Mouse (Mus musculus) MEL (cell line): Measurements from ENCODE around the gene Ipo7. TPM values are rescaled to one million over a fixed set of nuclear protein-coding genes. Genes with fewer than 3 reads are reported as not detected.
A peak's percentile ranks its signal among the peaks of the same experiment; 100 is the strongest.

Source experiments
- DNase-seq: peaks from one replicate; pipeline ENCODE4 v3.0.0; 2011; ENCODE audit warnings: low read depth, low spot score
- H3K27ac ChIP-seq: 2 replicates; pipeline ENCODE4 v1.5.1; 2012; ENCODE audit warnings: low read depth, mild to moderate bottlenecking, control low read depth, low read length, moderate library complexity; ENCODE audit not compliant: control insufficient read depth
- H3K27me3 ChIP-seq, 2 experiments: fragments of 150-350 bp in 1 of 2; sonication (generic) in 1 of 2; 2 replicates each; pipeline ENCODE4 v1.6.1; 2012; ENCODE audit warnings: low read length in 2 of 2, mild to moderate bottlenecking in 2 of 2, improper control_type of control experiment in 1 of 2, moderate library complexity in 1 of 2; ENCODE audit not compliant: insufficient read depth in 2 of 2, control insufficient read depth in 1 of 2
- H3K36me3 ChIP-seq, 2 experiments: 2 replicates each; pipeline ENCODE4 v1.6.1; 2012 to 2014; ENCODE audit warnings: low read length in 2 of 2, improper control_type of control experiment in 1 of 2, inconsistent platforms in 1 of 2, mild to moderate bottlenecking in 1 of 2; ENCODE audit not compliant: insufficient read depth in 2 of 2, control insufficient read depth in 1 of 2
- H3K4me1 ChIP-seq, 2 experiments: fragments of 150-350 bp in 1 of 2; sonication (generic) in 1 of 2; 2 replicates each; pipeline ENCODE4 v1.6.1; 2012; ENCODE audit warnings: low read length in 2 of 2, improper control_type of control experiment in 1 of 2, mild to moderate bottlenecking in 1 of 2; ENCODE audit not compliant: insufficient read depth in 2 of 2, control insufficient read depth in 1 of 2
- H3K4me3 ChIP-seq, 2 experiments: fragments of 150-350 bp in 1 of 2; sonication (generic) in 1 of 2; 2 replicates each; pipeline ENCODE4 v1.5.1; 2012; ENCODE audit warnings: low read depth in 2 of 2, low read length in 2 of 2, mild to moderate bottlenecking in 2 of 2, moderate library complexity in 2 of 2, control low read depth in 1 of 2, improper control_type of control experiment in 1 of 2; ENCODE audit not compliant: control insufficient read depth in 1 of 2, insufficient read depth in 1 of 2
- H3K79me2 ChIP-seq: 2 replicates; pipeline ENCODE4 v1.6.1; 2012; ENCODE audit warnings: mild to moderate bottlenecking, low read length, moderate library complexity; ENCODE audit not compliant: control insufficient read depth, poor library complexity, insufficient read depth
- H3K9ac ChIP-seq: 2 replicates; pipeline ENCODE4 v1.6.1; 2012; ENCODE audit warnings: low read depth, mild to moderate bottlenecking, control low read depth, low read length, moderate library complexity; ENCODE audit not compliant: control insufficient read depth, poor library complexity, severe bottlenecking
- H3K9me3 ChIP-seq: fragments of 150-350 bp; sonication (generic); replicated peaks from 2 replicates; pipeline ENCODE4 v1.6.1; 2012; ENCODE audit warnings: mild to moderate bottlenecking, low read length, improper control_type of control experiment, moderate library complexity; ENCODE audit not compliant: insufficient read depth
- CHD2 ChIP-seq: IDR thresholded peaks from 2 replicates; pipeline ENCODE4 v1.6.1; 2011; ENCODE audit warnings: low read length, improper control_type of control experiment
- CTCF ChIP-seq, 3 experiments: IDR thresholded peaks in 2 of 3; conservative IDR thresholded peaks in 1 of 3; 2 replicates each; pipeline ENCODE4 v1.5.1; 2011 to 2012; ENCODE audit warnings: low read length in 3 of 3, low read depth in 2 of 3, mild to moderate bottlenecking in 2 of 3, improper control_type of control experiment in 1 of 3, inconsistent platforms in 1 of 3, mixed read lengths in 1 of 3, moderate library complexity in 1 of 3; ENCODE audit not compliant: control insufficient read depth in 1 of 3, insufficient read depth in 1 of 3, poor library complexity in 1 of 3, severe bottlenecking in 1 of 3
- E2F4 ChIP-seq: IDR thresholded peaks from 2 replicates; pipeline ENCODE4 v1.6.1; 2011; ENCODE audit warnings: low read depth, low read length, improper control_type of control experiment, borderline replicate concordance
- ETS1 ChIP-seq: IDR thresholded peaks from 2 replicates; pipeline ENCODE4 v1.6.1; 2012; ENCODE audit warnings: low read depth, mild to moderate bottlenecking, inconsistent platforms, low read length, improper control_type of control experiment, moderate library complexity
- GABPA ChIP-seq: IDR thresholded peaks from 2 replicates; pipeline ENCODE4 v1.6.1; 2012; ENCODE audit warnings: low read depth, mild to moderate bottlenecking, inconsistent platforms, low read length, improper control_type of control experiment, moderate library complexity
- HCFC1 ChIP-seq: IDR thresholded peaks from 2 replicates; pipeline ENCODE4 v1.6.1; 2012; ENCODE audit warnings: low read depth, mild to moderate bottlenecking, inconsistent platforms, low read length, improper control_type of control experiment, moderate library complexity
- MAFK ChIP-seq: IDR thresholded peaks from 2 replicates; pipeline ENCODE4 v1.6.1; 2011; ENCODE audit warnings: low read depth, mild to moderate bottlenecking, low read length, improper control_type of control experiment, borderline replicate concordance
- MAX ChIP-seq: IDR thresholded peaks from 2 replicates; pipeline ENCODE4 v1.6.1; 2011; ENCODE audit warnings: low read length, improper control_type of control experiment
- MEF2A ChIP-seq: IDR thresholded peaks from 2 replicates; pipeline ENCODE4 v1.6.1; 2014; ENCODE audit warnings: low read depth, mild to moderate bottlenecking, inconsistent platforms, low read length, improper control_type of control experiment; ENCODE audit not compliant: poor library complexity, insufficient replicate concordance, severe bottlenecking; ENCODE audit errors: extremely low read depth
- MXI1 ChIP-seq: IDR thresholded peaks from 2 replicates; pipeline ENCODE4 v1.6.1; 2011; ENCODE audit warnings: mild to moderate bottlenecking, low read depth, low read length, improper control_type of control experiment
- MYB ChIP-seq: IDR thresholded peaks from 2 replicates; pipeline ENCODE4 v1.6.1; 2011; ENCODE audit warnings: mild to moderate bottlenecking, low read depth, low read length, improper control_type of control experiment
- MYC ChIP-seq: IDR thresholded peaks from 2 replicates; pipeline ENCODE4 v1.6.1; 2011; ENCODE audit warnings: low read depth, mild to moderate bottlenecking, low read length, improper control_type of control experiment, moderate library complexity
- POLR2A ChIP-seq, 2 experiments: IDR thresholded peaks; 2 replicates each; pipeline ENCODE4 v1.6.1; 2011 to 2012; ENCODE audit warnings: low read length in 2 of 2, mild to moderate bottlenecking in 2 of 2, control low read depth in 1 of 2, improper control_type of control experiment in 1 of 2, low read depth in 1 of 2, moderate library complexity in 1 of 2; ENCODE audit not compliant: control insufficient read depth in 1 of 2, insufficient read depth in 1 of 2, poor library complexity in 1 of 2
- RAD21 ChIP-seq: IDR thresholded peaks from 2 replicates; pipeline ENCODE4 v1.6.1; 2011; ENCODE audit warnings: mild to moderate bottlenecking, low read depth, low read length, improper control_type of control experiment
- TAL1 ChIP-seq: IDR thresholded peaks from 2 replicates; pipeline ENCODE4 v1.6.1; 2012; ENCODE audit warnings: mild to moderate bottlenecking, inconsistent platforms, low read length, moderate library complexity, mixed read lengths
- TBP ChIP-seq: IDR thresholded peaks from 2 replicates; pipeline ENCODE4 v1.8.0; 2011; ENCODE audit warnings: low read depth, low read length, improper control_type of control experiment
- USF1 ChIP-seq: IDR thresholded peaks from 2 replicates; pipeline ENCODE4 v1.6.1; 2014; ENCODE audit warnings: low read depth, mild to moderate bottlenecking, inconsistent platforms, low read length, improper control_type of control experiment, moderate library complexity
- USF2 ChIP-seq, 2 experiments: IDR thresholded peaks; 2 replicates each; pipeline ENCODE4 v1.6.1; 2011 to 2012; ENCODE audit warnings: improper control_type of control experiment in 2 of 2, low read length in 2 of 2, borderline replicate concordance in 1 of 2, inconsistent platforms in 1 of 2, low read depth in 1 of 2, mild to moderate bottlenecking in 1 of 2; ENCODE audit not compliant: insufficient read depth in 1 of 2
- ZKSCAN1 ChIP-seq: IDR thresholded peaks from 2 replicates; pipeline ENCODE4 v1.6.1; 2012; ENCODE audit warnings: low read depth, mild to moderate bottlenecking, inconsistent platforms, low read length, improper control_type of control experiment, moderate library complexity
- ZMIZ1 ChIP-seq: IDR thresholded peaks from 2 replicates; pipeline ENCODE4 v1.6.1; 2012; ENCODE audit warnings: low read depth, mild to moderate bottlenecking, inconsistent platforms, low read length, improper control_type of control experiment, moderate library complexity
- ZNF384 ChIP-seq: IDR thresholded peaks from 2 replicates; pipeline ENCODE4 v1.6.1; 2012; ENCODE audit warnings: low read depth, mild to moderate bottlenecking, inconsistent platforms, low read length, improper control_type of control experiment
- polyA plus RNA-seq, 2 experiments: library from polyadenylated mRNA; stranded (reverse) in 1 of 2; unstranded in 1 of 2; fragments of >175 nt in 1 of 2; fragments of >200 nt in 1 of 2; gene quantifications; 2 replicates each; pipeline versions ENCODE4 v1.2.1 to v1.2.4; 2012; ENCODE audit warnings: low replicate concordance in 2 of 2, low read depth in 1 of 2; ENCODE audit not compliant: insufficient read length in 2 of 2, insufficient read depth in 1 of 2, missing spikeins in 1 of 2
- total RNA-seq: library from RNA; depleted of rRNA; stranded (reverse); fragments of 300-350 nt; gene quantifications from 2 replicates; pipeline ENCODE4 v1.2.3, GENCODE M21; 2012

Ipo7 gene
- total and polyA plus RNA-seq, 3 experiments, result 111 to 172 (median 145) TPM

GRCm38 (mm10) chr7:109998388-109998787, 19.7 kb upstream of the Ipo7 start:
- Histone ChIP-seq H3K9me3 (no peaks in the 10 kb centered on the region), H3K27ac (no peak overlapping the region), H3K9ac (no peak overlapping the region), H3K4me1 (peaks cover under 1 to 6% of the 10 kb centered on the region in 2 experiments; a peak in 3 of 4 replicates), H3K4me3 (no peak overlapping the region), H3K36me3 (peaks cover 0 to 1% of the 10 kb centered on the region in 2 experiments; a peak in 1 of 4 replicates), H3K79me2 (no peaks in the 10 kb centered on the region), H3K27me3 (no peaks in the 10 kb centered on the region; a peak in 1 of 4 replicates)
- DNase-seq, result no peak
- TF ChIP-seq POLR2A (IDR thresholded peaks at IDR 0.05; ENCODE audit: control insufficient read depth in 1 of 2, insufficient read depth in 1 of 2, low read depth in 1 of 2, low read length in 2 of 2, poor library complexity in 1 of 2) (no peak), USF2 (IDR thresholded peaks at IDR 0.05; ENCODE audit: borderline replicate concordance in 1 of 2, insufficient read depth in 1 of 2, low read depth in 1 of 2, low read length in 2 of 2) (no peak), USF1 (no peak), MAX (no peak), MYB (no peak), TBP (no peak), MXI1 (no peak), ZKSCAN1 (no peak), MEF2A (no peak), CTCF (IDR thresholded peaks at IDR 0.05 in 2 of 3, conservative IDR thresholded peaks at IDR 0.05 in 1 of 3; ENCODE audit: control insufficient read depth in 1 of 3, insufficient read depth in 1 of 3, low read depth in 2 of 3, low read length in 3 of 3, poor library complexity in 1 of 3, severe bottlenecking in 1 of 3) (no peak), GABPA (no peak), RAD21 (no peak), E2F4 (no peak), MAFK (no peak), CHD2 (no peak), ZNF384 (no peak), MYC (no peak), ZMIZ1 (no peak), HCFC1 (no peak)

DNA sequence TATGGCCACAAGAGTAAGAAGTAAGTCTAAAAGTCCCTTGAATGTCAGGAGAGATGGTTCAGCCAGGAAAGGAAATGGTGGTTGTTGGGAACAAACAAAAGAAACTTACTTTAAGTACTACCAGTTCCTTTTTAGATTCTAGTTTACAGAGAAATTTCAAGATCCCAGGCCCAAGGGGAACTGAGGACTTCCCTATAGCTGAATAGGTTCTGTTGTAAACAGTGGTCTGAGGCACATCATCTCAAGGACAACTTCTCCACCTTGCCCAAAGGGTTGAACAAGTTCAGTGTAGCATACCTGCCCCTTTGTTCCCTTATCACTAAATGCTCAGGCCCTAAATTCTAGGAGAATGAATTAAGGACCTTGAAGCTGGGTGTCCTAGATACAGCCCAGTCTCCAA, 16.0 kb upstream of the Ipo7 start:
- no peak overlapping the region for H3K9ac ChIP-seq
- DNase-seq, result no peak
- no peaks in the 10 kb centered on the region for H3K27me3 ChIP-seq
- TF ChIP-seq ETS1, result no peak
- TF ChIP-seq TAL1, result 0 out of 2 replicates have a peak, but pooled peaks have one; percentile 13
- TF ChIP-seq GABPA, result no peak
- H3K4me3 ChIP-seq, result no peak overlapping the region
- H3K9me3 ChIP-seq, result no peaks in the 10 kb centered on the region
- no peak overlapping the region for H3K27ac ChIP-seq
- no peaks in the 10 kb centered on the region for H3K79me2 ChIP-seq
- peaks cover 2 to 16% of the 10 kb centered on the region in 2 experiments; a peak in 3 of 4 replicates for H3K4me1 ChIP-seq
- H3K36me3 ChIP-seq, result peaks cover 0 to 19% of the 10 kb centered on the region in 2 experiments; a peak in 2 of 4 replicates
